Mouse (Mus musculus) hindbrain, embryonic 12.5 days (tissue): ENCODE measurements around the gene Ttc7. TPM values are rescaled to one million over a fixed set of nuclear protein-coding genes. Genes with fewer than 3 reads are reported as not detected.

Source experiments
- ATAC-seq: fragments of 200-750 bp; cut with Nextera tagmentation; 2 replicates; pipeline ENCODE4 v1.8.0; 2017; ENCODE audit warnings: moderate TSS enrichment; ENCODE audit not compliant: low FRiP score
- H3K27ac ChIP-seq: fragments of 300-500 bp; sonication (generic); 2 replicates; pipeline ENCODE4 v1.5.1; 2016; ENCODE audit warnings: mild to moderate bottlenecking
- H3K27me3 ChIP-seq: fragments of 300-500 bp; sonication (generic); 2 replicates; pipeline ENCODE4 v1.6.1; 2016; ENCODE audit warnings: mild to moderate bottlenecking
- H3K36me3 ChIP-seq: fragments of 300-500 bp; sonication (generic); 2 replicates; pipeline ENCODE4 v1.6.1; 2016; ENCODE audit warnings: mild to moderate bottlenecking
- H3K4me1 ChIP-seq: fragments of 300-500 bp; sonication (generic); 2 replicates; pipeline ENCODE4 v1.6.1; 2016
- H3K4me2 ChIP-seq: fragments of 300-500 bp; sonication (generic); replicated peaks from 2 replicates; pipeline ENCODE4 v1.6.1; 2016; ENCODE audit warnings: mild to moderate bottlenecking
- H3K4me3 ChIP-seq: fragments of 300-500 bp; sonication (generic); 2 replicates; pipeline ENCODE4 v1.5.1; 2016; ENCODE audit warnings: mild to moderate bottlenecking
- H3K9ac ChIP-seq: fragments of 300-500 bp; sonication (generic); 2 replicates; pipeline ENCODE4 v1.6.1; 2016; ENCODE audit warnings: mild to moderate bottlenecking, moderate library complexity
- H3K9me3 ChIP-seq: fragments of 300-500 bp; sonication (generic); replicated peaks from 2 replicates; pipeline ENCODE4 v1.6.1; 2016; ENCODE audit warnings: mild to moderate bottlenecking
- WGBS: fragments of 180-500 bp; shearing (Covaris S2); methylation state at CpG from one replicate; pipeline ENCODE4 v1.1.7; 2016; 5-methylcytosine and 5-hydroxymethylcytosine counted together
- polyA plus RNA-seq: library from polyadenylated mRNA; unstranded; fragments of >200 nt; fragmentation: Nextera tagmentation; extraction: Ambion mirVana; gene quantifications from 2 replicates; pipeline ENCODE4 v1.2.1, GENCODE M21; 2016

Gene Ttc7
- polyA plus RNA-seq, 1 experiment from 2014 or later: 6.0 TPM

DNA sequence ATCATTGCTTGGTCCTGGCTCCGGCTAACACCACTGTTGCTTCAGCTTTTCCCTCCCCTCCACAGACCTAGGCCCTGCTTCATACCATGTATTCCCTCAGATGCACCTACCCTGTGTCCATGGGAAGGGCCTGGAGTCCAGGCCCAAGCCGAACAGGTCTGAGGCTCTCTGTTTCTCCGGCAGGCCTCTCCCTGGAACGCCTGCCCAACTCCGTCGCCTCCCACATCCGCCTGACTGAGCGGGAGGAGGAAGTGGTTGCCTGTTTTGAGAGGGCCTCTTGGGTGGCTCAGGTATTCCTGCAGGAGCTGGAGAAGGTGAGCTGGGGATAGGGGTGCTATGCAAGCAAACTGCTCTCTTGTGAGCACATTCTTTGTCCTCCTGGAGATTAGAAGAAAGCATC, 24.1 kb downstream of the Ttc7 start:
- no peak for ATAC-seq
- Histone ChIP-seq H3K4me1 (no peaks in the 10 kb centered on the region), H3K4me2 (no peak overlapping the region), H3K9me3 (no peaks in the 10 kb centered on the region), H3K27ac (no peak overlapping the region), H3K27me3 (no peaks in the 10 kb centered on the region), H3K4me3 (no peak overlapping the region), H3K9ac (no peak overlapping the region), H3K36me3 (no peaks in the 10 kb centered on the region)
- WGBS: 75% methylated on average over 8 of the region's 8 CpGs

GRCm38 (mm10) chr17:87309073-87309788, 26.5 kb downstream of the Ttc7 start:
- H3K4me2 ChIP-seq: no peak overlapping the region
- 0 out of 2 replicates have a peak, but pooled peaks cover 13% of the 10 kb centered on the region for H3K4me1 ChIP-seq
- 82% methylated on average over 12 of the region's 12 CpGs for WGBS
- no peaks in the 10 kb centered on the region for H3K9me3 ChIP-seq
- ATAC-seq: no peak
- no peaks in the 10 kb centered on the region for H3K27me3 ChIP-seq
- no peak overlapping the region for H3K4me3 ChIP-seq
- no peak overlapping the region for H3K27ac ChIP-seq
- no peaks in the 10 kb centered on the region for H3K36me3 ChIP-seq
- H3K9ac ChIP-seq: no peak overlapping the region

GRCm38 (mm10) chr17:87310497-87310896, 27.8 kb downstream of the Ttc7 start:
- WGBS: 87% methylated on average over 7 of the region's 7 CpGs
- no peak for ATAC-seq
- no peak overlapping the region for H3K4me3 ChIP-seq

GRCm38 (mm10) chr17:87312351-87312750, 29.7 kb downstream of the Ttc7 start:
- 36% methylated on average over 12 of the region's 12 CpGs for WGBS
- no peak overlapping the region for H3K9ac ChIP-seq
- no peak for ATAC-seq
- H3K9me3 ChIP-seq: no peaks in the 10 kb centered on the region
- peaks cover 3% of the 10 kb centered on the region; the same call in 1 of the 2 replicates for H3K27me3 ChIP-seq
- H3K4me1 ChIP-seq: peaks cover 21% of the 10 kb centered on the region
- no peak overlapping the region for H3K4me3 ChIP-seq
- H3K27ac ChIP-seq: no peak overlapping the region
- H3K36me3 ChIP-seq: no peaks in the 10 kb centered on the region
- no peak overlapping the region for H3K4me2 ChIP-seq

More at GRCm38 (mm10) chr17:87310497-87310896, 27.8 kb downstream of the Ttc7 start:
- H3K4me2 ChIP-seq: no peak overlapping the region
- H3K27ac ChIP-seq: no peak overlapping the region
- H3K36me3 ChIP-seq: no peaks in the 10 kb centered on the region
- H3K9ac ChIP-seq: no peak overlapping the region
- peaks cover 21% of the 10 kb centered on the region for H3K4me1 ChIP-seq
- no peaks in the 10 kb centered on the region for H3K9me3 ChIP-seq
- no peaks in the 10 kb centered on the region for H3K27me3 ChIP-seq

DNA sequence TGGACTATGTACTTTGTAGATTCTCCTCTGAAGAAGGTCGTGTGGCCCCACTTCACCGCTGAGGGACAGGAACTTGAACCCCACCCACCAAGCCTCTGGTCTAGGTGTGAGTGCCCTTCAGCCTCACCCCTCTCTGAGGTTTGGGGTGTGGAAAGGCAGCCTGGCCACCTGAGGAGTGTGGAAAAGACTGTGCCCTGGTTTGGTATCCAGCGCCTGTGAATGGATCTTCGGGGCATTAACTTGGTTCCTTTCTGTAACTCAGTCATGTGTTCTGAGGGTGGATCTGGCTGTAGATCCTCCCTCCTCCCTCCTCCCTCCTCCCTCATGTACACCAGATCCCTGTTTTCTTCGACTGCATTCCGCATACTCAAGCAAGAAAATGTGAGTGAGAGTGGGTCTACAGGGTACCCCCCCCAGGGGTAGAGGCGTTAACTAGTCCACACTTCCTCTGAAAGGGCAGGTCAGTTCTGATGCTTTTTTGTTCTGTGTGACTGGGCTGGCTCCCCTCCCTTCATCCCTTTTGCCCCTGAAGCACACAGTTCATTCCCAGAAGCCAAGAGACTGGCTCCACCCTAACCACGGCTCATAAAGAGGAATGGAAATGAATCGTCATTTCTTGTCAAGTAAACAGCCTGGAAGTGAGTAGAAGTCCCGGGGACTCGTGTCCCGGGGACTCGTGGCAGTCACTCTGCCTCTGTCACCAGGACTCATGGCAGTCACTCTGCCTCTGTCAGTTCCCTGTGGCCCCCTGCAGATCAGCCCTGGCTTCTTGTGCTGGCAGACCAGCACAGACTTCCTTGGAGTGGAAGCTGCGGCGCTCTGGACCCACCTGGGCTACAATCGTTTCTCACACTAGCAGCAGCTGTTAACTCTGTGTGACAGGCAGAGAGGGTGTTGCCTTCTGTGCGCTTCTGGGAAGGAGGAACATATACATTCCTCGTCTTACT, 30.5 kb downstream of the Ttc7 start:
- H3K9ac ChIP-seq: no peak overlapping the region
- peaks cover 3% of the 10 kb centered on the region; the same call in 1 of the 2 replicates for H3K27me3 ChIP-seq
- no peak overlapping the region for H3K27ac ChIP-seq
- H3K36me3 ChIP-seq: no peaks in the 10 kb centered on the region
- H3K4me1 ChIP-seq: peaks cover 21% of the 10 kb centered on the region
- ATAC-seq: no peak
- no peak overlapping the region for H3K4me3 ChIP-seq
- no peaks in the 10 kb centered on the region for H3K9me3 ChIP-seq
- WGBS: 60% methylated on average over 18 of the region's 18 CpGs
- H3K4me2 ChIP-seq: no peak overlapping the region

DNA sequence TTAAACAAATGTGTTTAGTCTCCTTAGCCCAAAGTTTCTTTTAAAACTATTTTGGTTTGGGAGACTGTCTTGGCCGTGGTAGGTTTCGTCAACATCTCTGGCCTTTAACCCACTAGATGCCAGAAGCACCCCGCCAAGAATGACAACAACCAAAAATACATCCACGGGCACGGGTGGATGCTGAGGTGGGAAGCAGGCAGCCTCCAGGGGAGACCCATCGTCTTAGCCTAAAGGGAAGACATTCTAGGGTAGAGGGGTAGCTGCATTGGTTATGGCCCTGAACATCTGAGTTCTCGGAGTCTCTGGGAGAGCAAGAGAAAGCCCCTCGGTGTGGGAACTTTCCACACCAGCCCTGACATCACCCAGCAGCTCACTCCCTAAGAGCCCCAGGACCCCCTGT, 31.4 kb downstream of the Ttc7 start:
- H3K4me3 ChIP-seq: no peak overlapping the region
- peaks cover 3% of the 10 kb centered on the region; the same call in 1 of the 2 replicates for H3K27me3 ChIP-seq
- H3K27ac ChIP-seq: no peak overlapping the region
- 82% methylated on average over 8 of the region's 8 CpGs for WGBS
- H3K4me1 ChIP-seq: peaks cover 21% of the 10 kb centered on the region
- no peak overlapping the region for H3K9ac ChIP-seq
- no peaks in the 10 kb centered on the region for H3K9me3 ChIP-seq
- no peaks in the 10 kb centered on the region for H3K36me3 ChIP-seq
- no peak overlapping the region for H3K4me2 ChIP-seq
- no peak for ATAC-seq

- H3K27me3 ChIP-seq: peaks cover 3% of the 10 kb centered on the region; the same call in 1 of the 2 replicates
- no peak overlapping the region for H3K9ac ChIP-seq
- no peak overlapping the region for H3K4me3 ChIP-seq
- WGBS: 51% methylated on average over 5 of the region's 5 CpGs
- ATAC-seq: peak; percentile 57
- no peak overlapping the region for H3K27ac ChIP-seq
- no peak overlapping the region for H3K4me2 ChIP-seq
- no peaks in the 10 kb centered on the region for H3K36me3 ChIP-seq
- H3K4me1 ChIP-seq: peaks cover 21% of the 10 kb centered on the region
- H3K9me3 ChIP-seq: no peaks in the 10 kb centered on the region
These were observed 31.9 kb downstream of the Ttc7 start for GRCm38 (mm10) chr17:87314530-87314946.

DNA sequence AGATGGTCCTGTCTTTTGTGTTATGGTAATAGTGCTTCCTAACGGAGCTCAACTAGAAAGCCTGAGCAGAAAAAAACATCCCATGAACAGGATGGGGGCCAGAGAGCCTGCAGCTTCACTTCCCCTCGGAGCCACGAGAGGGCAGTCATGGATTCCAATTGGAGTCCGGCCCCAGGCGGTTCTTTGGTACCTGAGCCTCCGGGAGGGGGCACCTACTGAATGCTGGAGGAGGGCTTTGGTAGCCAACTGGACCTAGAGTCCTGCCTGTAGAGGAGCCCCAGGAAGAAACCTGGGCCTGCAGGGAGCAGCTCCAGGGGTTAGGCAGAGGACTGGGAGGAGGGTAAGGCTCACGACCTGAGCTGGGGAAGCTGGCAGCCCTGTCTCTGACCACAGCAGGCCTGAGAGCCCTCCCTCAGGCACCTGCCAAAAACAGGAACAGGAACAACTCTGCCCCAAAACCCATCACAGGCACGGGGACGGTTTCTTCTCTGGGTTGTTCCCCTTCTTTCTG, 32.4 kb downstream of the Ttc7 start:
- no peaks in the 10 kb centered on the region for H3K36me3 ChIP-seq
- no peak overlapping the region; the same call in 1 of the 2 replicates for H3K4me2 ChIP-seq
- no peak overlapping the region for H3K4me3 ChIP-seq
- peaks cover 3% of the 10 kb centered on the region; the same call in 1 of the 2 replicates for H3K27me3 ChIP-seq
- H3K27ac ChIP-seq: no peak overlapping the region
- no peaks in the 10 kb centered on the region for H3K9me3 ChIP-seq
- no peak overlapping the region for H3K9ac ChIP-seq
- WGBS: 6% methylated on average over 9 of the region's 9 CpGs
- peak; percentile 77 for ATAC-seq
- peaks cover 21% of the 10 kb centered on the region for H3K4me1 ChIP-seq

GRCm38 (mm10) chr17:87315891-87316763, 33.4 kb downstream of the Ttc7 start:
- no peak for ATAC-seq
- WGBS: 81% methylated on average over 23 of the region's 23 CpGs
- H3K4me1 ChIP-seq: peaks cover 21% of the 10 kb centered on the region

DNA sequence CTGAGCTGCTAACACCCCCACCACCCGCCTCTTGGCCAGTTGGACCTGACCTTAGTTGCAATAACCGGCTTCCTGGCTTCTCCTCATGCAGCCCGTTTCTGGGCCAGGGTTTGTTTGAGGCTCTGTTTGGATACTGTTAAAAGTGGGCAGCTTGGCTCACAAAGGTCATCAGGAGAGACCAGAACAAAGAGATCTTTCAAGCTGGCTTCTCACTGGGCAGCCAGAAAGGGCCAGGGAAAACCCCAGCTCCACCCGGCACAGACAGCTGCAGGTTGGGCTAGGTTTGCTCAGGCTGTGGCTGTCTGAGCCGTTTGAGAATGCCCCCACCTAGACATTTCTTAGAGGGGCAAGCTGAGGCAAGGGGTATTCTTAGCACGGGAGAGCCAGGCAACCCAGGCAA, 34.6 kb downstream of the Ttc7 start:
- H3K9ac ChIP-seq: no peak overlapping the region
- peaks cover 19% of the 10 kb centered on the region for H3K4me1 ChIP-seq
- no peaks in the 10 kb centered on the region for H3K36me3 ChIP-seq
- no peak for ATAC-seq
- H3K9me3 ChIP-seq: 0 out of 2 replicates have a peak, but pooled peaks cover 5% of the 10 kb centered on the region
- no peak overlapping the region for H3K4me2 ChIP-seq
- H3K27ac ChIP-seq: no peak overlapping the region
- H3K4me3 ChIP-seq: no peak overlapping the region
- WGBS: 35% methylated on average over 6 of the region's 6 CpGs
- H3K27me3 ChIP-seq: peaks cover 3% of the 10 kb centered on the region; the same call in 1 of the 2 replicates

More at GRCm38 (mm10) chr17:87315891-87316763, 33.4 kb downstream of the Ttc7 start:
- H3K27ac ChIP-seq: no peak overlapping the region
- H3K9me3 ChIP-seq: no peaks in the 10 kb centered on the region
- H3K4me2 ChIP-seq: no peak overlapping the region
- H3K9ac ChIP-seq: no peak overlapping the region
- no peak overlapping the region for H3K4me3 ChIP-seq
- H3K36me3 ChIP-seq: no peaks in the 10 kb centered on the region
- peaks cover 3% of the 10 kb centered on the region; the same call in 1 of the 2 replicates for H3K27me3 ChIP-seq

- H3K4me1 ChIP-seq: peaks cover 13% of the 10 kb centered on the region
- peaks cover 3% of the 10 kb centered on the region; the same call in 1 of the 2 replicates for H3K27me3 ChIP-seq
- WGBS: 71% methylated on average over 9 of the region's 9 CpGs
- no peak overlapping the region for H3K4me2 ChIP-seq
- H3K9ac ChIP-seq: no peak overlapping the region
- no peak overlapping the region for H3K4me3 ChIP-seq
- H3K27ac ChIP-seq: no peak overlapping the region
- H3K36me3 ChIP-seq: no peaks in the 10 kb centered on the region
- 0 out of 2 replicates have a peak, but pooled peaks cover 5% of the 10 kb centered on the region for H3K9me3 ChIP-seq
- no peak for ATAC-seq
These were observed 35.3 kb downstream of the Ttc7 start for GRCm38 (mm10) chr17:87317947-87318346.
